Mouse (Mus musculus) ovary, postnatal 10 days (tissue): ENCODE data around the gene Svep1.

ENCODE experiments used
- DNase-seq: peaks from one replicate; pipeline ENCODE4 v3.0.0; 2022; ENCODE audit warnings: low spot score

Gene Svep1

GRCm38 (mm10) chr4:58206115-58206945, at the start of gene Svep1:
Gene Svep1, minus strand, starts transcription at chr4:58206859.
- DNase-seq: peak; percentile 31

- no peak for DNase-seq
Measured at GRCm38 (mm10) chr4:58253410-58253809, 46.8 kb upstream of the Svep1 start.

- no peak for DNase-seq
Measured at GRCm38 (mm10) chr4:58252381-58252780, 45.7 kb upstream of the Svep1 start.

- no peak for DNase-seq
Measured at GRCm38 (mm10) chr4:58245544-58245943, 38.9 kb upstream of the Svep1 start.

- DNase-seq: no peak
Measured at GRCm38 (mm10) chr4:58240416-58240815, 33.8 kb upstream of the Svep1 start.

DNA sequence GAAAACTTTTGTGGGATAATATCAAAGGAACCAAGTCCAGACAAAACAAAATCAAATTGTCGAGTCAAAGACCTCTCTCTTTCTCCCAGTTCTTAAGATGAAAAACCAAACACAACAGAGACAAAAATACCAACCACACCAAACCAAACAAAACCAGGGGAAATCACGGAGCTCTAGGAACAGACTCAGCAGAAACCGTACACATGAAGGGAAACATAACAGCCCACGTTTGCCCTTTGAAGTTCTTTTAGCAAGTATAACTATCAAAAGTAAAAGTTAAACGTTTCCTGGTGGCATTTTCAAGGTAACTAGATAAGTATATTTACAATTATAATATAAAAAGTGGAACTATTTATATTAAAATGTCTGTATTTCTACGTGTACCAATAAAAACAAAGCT, 29.2 kb upstream of the Svep1 start:
- no peak for DNase-seq

DNA sequence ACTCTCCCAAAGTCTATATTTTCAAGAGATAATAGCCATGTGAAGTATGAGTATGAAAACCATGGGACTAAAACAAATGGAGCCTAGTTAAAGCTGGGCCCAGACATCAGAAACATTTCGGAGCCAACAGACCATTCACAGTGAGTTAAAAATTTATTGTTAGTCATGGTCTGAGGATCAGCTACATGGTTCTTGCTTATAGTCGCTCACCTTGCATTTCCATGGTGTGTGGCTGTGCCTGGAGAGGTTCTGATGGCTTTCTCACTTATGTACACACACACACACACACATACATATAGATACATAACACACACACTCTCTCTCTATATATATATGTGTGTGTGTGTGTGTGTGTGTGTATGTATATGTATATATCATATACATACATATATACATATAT, 16.8 kb upstream of the Svep1 start:
- DNase-seq: no peak

DNA sequence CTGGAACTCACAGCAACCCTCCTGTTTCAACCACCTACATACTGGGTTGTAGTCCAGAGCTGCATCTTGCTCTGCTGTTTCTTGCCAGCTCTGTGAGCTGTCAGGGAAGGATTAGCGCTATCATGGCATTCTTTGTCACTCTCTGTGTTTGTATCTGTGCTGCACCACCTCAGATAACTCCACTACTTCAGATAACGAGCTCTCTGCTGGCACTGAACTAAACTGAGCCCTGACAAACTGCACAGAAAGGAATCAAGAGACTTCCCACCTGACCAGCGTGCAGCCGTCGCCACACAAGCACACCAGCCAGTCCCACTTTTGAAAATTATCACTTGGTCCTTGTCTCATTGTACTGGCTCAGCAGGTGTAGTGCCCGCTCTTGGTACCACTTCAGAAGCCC, 4.7 kb upstream of the Svep1 start:
- no peak for DNase-seq

DNA sequence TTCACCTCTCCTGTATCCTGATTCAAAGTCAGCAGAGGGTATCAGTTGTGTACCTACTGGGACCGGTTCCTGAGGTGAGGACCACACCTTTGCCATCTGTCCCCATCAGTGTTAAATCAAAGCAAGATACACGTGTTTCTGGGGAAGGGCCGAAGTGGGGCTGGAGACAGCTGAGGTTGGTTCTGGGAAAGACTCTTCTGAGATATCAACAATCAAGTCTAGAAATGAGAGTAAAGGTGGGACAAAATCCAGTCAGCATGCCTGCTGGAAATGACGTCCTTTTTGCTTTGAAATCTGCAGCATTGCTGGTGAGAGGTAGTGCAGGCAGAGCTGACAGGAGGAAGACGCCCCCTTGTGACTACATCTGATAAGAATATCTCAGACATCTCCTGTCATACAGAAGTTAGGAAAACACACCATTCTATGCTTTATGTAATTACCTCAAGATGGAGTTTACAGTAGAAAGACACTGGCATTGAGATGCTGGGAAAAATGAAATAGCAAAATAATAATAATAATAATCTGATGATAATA, 4.0 kb upstream of the Svep1 start:
- no peak for DNase-seq

DNA sequence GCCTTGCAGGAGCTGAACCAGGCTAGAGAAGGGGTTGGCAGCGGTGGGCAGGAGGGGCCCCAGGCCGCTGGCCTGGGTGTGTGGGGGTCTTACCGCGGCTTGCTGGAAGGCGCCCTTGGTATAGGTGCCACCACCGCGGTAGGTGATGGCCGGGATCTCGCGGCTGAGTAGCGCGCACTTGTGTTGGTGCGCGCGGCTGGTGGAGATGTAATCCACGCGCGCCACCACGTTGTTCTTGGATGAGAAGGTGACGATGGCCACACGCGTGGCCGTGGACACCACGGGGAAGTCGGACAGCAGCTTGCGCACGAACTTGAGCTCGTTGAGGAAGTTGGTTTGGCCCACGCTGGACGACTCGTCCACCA, 927 bp downstream of the Svep1 start:
- no peak for DNase-seq

DNA sequence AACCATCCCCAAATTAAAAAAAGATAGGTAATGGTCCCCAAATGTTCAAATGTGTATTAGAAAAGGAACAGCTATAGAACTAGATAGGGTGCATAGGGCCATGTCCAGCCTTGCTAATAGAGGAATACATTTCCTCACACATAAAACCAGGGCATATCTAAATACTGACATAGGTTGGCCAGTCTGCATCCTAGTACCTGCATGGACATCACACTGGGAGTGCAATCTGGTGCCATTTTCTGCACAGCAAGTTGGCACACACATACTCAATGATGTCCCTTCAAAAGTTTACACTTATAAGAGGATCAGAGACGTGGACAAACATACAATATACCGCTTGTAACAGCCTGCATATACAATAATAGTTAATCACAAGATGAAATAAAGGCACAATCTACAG, 5.0 kb downstream of the Svep1 start:
- no peak for DNase-seq

- DNase-seq: no peak
Measured at GRCm38 (mm10) chr4:58200826-58201225, 5.8 kb downstream of the Svep1 start.

GRCm38 (mm10) chr4:58197230-58197629, 9.4 kb downstream of the Svep1 start:
- no peak for DNase-seq

DNA sequence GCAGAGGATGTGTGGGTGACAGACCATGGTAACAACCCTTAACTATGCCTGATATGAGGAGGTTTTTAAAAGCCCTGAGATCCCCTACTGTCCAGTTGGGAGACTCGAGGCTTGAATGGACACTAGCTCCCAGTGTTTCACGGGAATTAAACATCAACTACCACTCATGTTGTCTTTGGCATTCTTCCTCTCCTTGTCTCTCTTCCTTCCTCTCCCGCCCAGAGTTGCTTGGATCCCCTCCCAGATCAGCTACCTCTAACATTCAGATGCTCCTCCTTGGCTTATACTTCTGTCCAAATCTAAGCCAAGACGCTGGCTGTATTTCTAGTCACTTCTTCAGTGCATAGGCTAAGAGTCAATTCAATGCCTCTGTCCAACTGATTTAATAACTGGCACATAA, 9.9 kb downstream of the Svep1 start:
- DNase-seq: no peak

GRCm38 (mm10) chr4:58195936-58196335, 10.7 kb downstream of the Svep1 start:
- DNase-seq: no peak

DNA sequence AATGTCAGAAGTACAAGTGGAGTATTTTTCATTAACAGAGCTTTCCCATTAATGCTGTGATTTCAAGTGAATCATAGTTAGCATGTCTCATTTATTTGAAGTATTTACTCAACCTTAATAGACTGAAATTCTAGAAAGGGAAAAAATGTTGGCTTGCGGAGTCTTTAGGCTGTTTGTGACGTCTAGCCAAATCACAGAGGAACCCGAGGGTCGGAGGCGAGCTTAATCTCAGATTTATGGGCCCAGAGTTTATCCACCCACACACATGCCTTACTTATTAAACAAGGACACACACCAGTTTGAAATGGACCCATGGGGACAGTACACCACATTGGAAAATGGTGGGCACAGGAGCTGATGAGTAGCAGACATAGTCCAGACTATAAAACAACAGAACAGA, 17.4 kb downstream of the Svep1 start:
- no peak for DNase-seq

- no peak for DNase-seq
Measured at GRCm38 (mm10) chr4:58185401-58185800, 21.3 kb downstream of the Svep1 start.

DNA sequence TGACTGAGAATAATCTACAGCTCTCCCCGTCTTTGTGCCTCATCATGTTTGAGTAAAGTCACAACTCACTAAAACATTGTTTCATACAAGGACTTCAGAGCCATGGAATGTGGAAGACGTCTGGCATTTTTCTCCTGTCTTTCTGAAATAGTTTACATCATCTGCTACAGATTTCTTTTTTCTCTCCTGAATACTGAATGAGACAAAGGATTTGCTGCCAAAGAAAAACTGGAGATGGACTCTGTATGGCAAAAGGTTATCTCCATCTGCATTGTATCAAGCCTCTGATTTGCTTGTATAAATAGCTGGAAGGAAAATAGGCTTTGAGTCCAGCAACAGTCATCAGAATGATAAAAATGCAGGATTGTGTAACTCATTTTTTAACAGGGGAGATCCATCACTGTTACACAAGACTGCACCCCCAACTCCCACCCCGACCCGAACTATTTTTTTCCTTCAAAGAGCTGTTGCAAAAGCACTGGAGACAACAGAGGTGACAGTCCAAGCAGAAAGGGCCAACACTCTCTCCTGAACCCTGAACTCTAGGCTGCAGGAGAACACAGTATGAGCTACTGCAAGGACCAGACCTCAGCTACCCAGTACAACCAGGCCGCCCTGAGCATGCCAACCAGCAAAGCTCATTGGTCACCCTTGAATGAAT, 21.8 kb downstream of the Svep1 start:
- DNase-seq: no peak

DNA sequence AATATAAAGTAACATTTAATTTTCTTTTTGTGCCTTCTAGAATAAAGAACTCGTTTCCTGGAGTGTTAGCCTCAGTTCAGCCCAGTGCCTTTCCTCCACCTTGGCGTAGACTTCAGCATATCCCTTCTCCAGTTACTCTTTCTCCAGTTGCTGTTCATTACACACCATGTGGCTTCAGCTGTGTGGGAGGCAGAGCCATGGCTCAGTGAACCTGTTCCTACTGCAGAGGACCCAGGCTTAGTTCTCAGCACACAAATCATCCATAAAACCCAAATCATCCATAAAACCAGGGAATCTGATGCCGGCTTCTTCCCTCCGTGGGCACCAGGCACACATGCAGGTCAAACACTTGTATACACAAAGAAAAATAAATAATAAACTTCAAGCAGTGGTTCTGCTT, 22.8 kb downstream of the Svep1 start:
- DNase-seq: no peak

GRCm38 (mm10) chr4:58178489-58178888, 28.2 kb downstream of the Svep1 start:
- DNase-seq: no peak

DNA sequence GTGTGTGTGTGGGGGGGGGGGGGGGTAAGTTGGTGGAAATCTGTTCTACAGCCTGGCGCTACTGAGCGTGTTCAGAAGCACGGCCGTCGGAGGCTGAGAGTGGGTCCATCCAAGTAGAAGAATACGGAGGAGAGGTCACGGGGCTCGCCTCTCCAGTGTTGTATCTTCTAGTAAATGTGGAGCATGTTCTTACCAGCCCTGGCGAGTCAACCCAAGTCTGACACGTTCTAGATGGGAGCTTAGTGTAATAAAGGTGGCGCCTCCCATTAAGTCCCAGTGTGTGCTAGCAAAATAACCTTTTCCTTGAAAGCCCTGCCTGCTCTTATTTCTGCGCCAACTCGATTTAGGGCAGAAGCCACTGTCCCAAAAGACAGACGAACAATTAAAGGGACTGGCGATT, 29.4 kb downstream of the Svep1 start:
- no peak for DNase-seq

DNA sequence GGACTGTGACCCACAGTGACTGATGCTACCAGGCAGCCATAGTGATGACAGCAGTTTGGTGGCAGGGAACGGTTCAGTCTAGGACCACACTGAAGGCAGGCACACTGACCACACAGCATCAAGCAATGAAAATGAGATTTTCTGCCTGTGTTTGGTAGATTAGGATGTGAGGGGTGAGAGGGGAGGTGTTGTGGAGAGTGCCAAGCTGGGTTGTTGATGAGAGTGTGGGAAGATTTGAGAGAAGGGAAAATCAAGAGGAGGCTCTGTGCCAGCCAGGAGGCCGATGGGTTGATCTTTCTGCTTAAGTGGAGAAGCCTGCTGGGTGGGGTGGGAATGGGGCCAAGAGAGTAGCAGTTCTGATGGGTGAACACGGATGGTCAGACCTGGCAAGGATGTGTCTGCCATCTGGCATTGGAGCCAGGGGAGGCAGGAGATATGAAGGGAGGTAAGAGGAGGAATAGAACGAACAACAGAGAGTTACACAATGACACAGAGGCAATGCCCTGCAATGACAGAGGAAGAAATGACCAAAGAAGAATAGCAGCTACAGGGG, 32.1 kb downstream of the Svep1 start:
- no peak for DNase-seq

GRCm38 (mm10) chr4:58173401-58173800, 33.3 kb downstream of the Svep1 start:
- no peak for DNase-seq
